Mouse (Mus musculus) fat pad, adult 2 months (tissue): ENCODE measurements around the gene Ywhah.

ENCODE experiments used
- DNase-seq: peaks from one replicate; pipeline ENCODE4 v3.0.0-alpha.2; 2011; ENCODE audit warnings: low read depth, low spot score; ENCODE audit errors: extremely low read depth

The Ywhah gene

DNA sequence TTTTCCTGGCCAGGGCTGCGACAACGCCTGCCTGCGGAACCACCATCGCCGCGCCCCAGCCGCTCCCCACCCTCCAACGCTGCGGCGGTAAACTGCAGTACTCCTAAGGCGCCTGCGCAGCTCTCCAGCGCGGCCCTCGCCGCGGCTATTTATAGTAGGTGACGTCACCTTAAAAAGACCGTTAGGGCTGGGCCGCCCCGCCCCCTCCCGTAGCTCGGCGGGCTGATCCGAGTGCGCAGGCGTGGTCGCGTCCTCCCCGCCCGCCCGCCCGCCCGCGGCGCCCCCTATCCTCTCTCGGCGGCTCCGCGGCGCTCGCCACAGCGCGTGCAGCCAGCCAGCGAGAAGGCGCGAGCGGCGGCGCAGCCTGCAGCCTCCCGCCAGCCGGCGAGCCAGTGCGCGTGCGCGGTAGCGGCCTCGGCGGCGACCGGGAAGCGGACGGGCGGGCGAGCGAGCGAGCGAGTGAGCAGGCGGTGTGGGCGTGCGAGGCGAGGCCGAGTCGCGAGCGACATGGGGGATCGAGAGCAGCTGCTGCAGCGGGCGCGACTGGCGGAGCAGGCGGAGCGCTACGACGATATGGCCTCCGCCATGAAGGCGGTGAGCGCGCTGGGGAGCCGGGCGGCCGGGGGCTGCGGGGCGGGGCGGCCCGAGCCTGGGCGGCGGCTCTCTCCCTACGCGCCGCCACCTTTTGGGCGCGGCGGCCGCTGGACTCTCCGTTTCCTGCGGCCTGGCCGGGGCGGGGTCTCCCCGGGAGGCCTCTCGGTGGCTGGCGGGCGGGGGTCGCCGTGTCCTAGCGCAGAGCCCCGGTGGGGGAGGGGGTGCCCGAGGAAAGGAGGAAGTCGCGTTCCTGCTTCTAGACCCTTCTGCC lies at the start of gene Ywhah:
Ywhah (plus strand) TSS at position 256 of the 865 bp plus-strand sequence.
- no peak for DNase-seq

DNA sequence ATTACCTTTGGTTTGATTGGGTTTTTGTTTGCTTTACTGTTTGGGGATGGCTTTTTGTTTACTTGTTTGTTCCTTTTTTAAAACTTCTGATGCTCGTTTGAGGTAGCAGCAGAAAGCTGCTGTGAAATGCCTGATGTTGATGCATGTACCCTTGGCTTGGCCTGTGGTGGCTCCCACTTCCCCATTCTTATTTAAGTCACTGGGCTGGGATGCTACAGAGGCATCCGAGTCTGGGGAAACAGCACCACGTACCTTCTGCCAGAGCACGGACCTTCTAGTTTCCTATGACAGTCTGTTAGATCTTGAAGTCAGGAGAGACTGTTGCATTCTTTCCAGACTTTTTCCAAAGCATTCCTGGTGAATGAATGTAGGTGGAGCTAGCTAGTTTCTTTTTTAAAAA lies 42.1 kb upstream of the Ywhah start:
- no peak for DNase-seq

DNA sequence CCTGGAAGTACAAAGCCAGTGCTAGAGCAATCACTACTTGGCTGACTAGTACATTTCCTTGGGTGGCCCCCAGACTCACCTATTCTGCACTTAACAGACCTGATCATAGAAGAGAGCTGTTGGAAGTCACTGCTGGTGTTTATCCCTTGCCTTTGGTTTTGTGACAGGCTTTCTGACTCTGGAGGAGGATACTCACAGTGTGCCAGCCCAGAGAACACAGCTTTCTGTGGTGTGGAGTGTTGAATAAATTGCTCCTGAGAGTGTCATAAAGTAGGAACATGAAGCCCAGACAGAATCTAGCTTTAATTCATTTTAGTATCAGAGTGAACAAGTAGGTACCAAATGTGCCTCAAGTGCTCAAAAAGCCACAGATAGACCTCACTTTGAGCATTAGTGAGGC lies 41.4 kb upstream of the Ywhah start:
- no peak for DNase-seq

DNA sequence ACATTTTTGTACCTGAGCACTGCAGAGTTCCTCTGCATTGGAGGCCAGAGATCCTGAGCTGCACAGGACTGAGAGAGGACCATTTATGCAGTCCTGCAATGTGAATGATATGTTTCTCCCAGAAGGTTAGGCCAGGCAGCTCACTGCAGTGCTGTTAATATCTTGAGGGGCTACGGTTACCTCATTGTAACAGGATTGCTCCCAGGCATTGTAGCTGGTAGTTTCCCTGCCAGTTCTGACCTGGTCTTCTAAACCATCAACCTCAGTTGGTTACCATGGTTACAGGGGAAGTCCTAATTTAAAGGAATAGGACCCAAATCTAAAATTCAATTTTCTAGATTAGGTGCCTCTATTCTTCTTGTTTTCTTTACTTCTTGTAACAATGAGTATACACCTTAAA lies 33.2 kb upstream of the Ywhah start:
- no peak for DNase-seq

DNA sequence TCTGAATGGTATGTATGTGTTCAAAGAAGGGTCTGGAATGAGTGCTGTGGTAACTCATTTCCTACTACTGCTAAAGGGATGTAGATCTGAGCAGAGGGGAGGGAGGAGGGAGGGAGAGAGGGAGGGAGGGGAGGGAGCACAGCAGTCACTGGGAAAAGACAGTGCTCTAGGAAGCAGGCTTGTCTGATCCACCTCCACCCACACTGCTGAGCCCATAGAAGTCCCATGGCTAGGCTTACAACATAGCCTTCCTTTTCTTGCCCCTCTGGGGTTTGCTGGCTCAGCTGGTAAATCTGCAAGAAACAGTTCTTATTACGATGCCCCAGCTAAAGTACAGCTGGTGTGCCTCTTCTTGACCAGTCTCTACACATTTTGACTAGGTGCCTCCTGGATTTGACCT lies 30.7 kb upstream of the Ywhah start:
- no peak for DNase-seq

DNA sequence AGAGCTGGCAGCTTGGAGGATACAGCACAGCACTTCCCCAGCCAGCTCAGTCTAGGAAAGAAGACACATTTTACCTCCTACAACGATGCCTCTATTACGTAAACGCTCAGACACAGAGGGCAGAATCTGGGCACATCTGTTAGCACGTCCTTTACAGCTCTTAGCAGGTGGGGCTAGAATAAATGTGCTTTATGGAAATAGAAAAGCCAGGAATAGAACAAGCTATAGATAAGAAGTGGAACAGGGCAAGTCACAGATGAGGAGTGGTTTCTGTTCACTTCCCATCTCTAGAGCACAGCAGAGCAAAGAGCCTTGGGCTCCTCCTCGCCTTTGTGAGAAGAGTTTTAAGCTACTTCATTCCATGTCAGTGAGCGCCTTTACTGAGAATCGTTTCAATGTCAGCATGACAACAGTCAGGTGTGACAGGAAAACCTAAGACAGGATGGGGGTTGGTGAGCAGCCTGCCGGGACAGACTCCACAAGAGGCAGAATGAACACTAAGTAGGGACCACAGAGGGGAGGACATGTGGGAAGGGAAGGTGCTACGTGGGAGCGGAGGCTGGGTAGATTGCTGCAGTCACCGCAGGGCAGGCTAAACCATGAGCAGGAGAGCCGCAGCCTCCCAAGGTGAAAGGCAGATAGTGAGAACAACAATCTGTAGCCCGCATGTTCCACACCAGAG lies 28.5 kb upstream of the Ywhah start:
- DNase-seq: no peak

DNA sequence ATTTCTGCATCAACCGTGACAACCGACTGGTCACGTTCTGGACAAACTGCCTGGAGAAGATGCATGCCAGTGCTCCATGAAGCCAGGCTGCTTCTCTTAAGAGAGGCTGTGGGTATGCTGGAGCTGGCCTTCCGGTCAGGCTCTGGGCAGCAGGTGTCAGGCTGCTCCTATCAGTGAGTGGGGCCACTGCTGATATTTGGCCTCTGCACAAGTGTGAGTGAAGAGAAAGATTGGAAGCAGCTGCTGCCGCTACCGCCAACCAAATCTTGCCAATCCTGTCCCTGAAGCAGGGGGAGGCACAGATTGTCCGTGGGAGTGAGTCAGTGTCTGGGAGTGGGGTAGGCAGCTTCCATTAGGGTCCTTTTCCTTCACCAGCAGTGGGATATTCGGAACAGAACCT lies 27.5 kb upstream of the Ywhah start:
- no peak for DNase-seq

DNA sequence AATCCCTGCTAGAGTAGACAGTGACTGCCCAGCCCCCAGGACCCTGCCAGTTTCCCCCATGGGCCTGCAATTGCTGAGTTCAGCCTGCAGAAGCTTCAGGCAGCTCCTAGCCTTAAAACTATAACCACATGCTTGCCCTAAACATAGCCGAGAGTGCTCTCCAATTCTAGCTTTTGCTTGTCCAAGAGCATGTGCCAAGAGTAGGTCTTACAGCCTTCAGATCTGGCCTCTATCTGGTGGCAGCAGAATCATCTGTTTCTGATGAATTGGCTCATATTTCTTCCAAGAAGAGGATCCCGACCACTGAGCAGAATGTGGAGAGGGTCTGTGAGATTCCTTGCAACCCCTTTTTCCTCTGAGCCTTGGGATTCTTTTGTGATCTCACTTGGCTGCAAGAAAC lies 24.1 kb upstream of the Ywhah start:
- no peak for DNase-seq

DNA sequence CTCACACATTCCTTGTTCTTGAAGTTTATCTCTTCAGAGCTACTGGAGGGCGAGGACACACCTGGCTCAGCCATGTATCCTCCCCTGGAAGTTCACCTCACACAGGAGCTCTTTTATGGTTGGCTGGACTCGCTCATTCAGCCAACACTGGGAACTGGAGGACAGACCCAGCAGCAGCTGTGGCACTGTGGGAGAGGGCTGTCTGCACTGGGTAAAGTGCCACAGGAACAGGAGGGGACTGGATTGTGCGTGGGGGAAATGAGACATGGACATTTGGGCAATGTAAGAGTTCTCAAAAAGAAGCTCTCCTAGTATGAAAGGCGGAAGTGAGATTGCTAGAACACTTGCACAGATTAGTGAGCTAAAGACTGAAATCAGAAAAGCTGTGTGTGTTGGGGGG lies 22.9 kb upstream of the Ywhah start:
- DNase-seq: no peak

DNA sequence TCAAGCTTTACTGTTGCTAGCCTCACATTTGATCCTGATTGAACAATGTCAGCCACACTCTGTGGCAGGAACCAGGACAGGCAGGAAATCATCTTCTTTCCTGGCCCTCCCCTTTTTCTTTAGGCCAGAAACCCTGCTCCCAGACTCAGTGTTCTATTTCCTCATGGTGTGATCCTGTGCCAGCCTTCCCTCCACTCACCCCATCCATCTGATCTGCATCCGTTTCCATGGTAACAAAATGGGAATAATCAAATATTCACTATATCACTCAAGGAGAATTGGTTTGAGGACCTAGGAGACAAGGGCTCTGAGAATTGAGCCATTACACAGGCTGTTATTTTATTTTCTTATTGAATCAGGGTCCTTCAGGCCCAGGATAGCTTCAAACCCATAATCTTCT lies 22.1 kb upstream of the Ywhah start:
- no peak for DNase-seq

DNA sequence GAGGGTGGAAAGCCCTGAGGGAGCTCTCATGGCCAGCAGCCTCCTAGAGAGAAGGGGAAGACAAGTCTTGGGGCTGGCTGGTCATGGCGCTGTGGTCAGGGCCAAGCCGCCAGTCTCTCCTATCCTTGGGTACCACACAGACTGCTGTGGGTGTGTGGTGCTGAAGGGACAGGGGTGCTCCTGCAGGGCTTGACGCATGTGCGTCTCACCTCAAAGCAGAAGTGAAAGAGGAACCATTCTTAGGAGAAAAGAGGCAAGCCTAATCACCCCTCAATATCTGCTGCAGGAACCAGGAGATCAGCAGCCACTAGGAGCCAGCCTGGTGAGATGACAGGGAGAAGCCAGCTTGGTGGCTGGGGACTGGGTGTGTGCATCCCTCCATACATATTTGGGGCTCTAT lies 20.9 kb upstream of the Ywhah start:
- no peak for DNase-seq

DNA sequence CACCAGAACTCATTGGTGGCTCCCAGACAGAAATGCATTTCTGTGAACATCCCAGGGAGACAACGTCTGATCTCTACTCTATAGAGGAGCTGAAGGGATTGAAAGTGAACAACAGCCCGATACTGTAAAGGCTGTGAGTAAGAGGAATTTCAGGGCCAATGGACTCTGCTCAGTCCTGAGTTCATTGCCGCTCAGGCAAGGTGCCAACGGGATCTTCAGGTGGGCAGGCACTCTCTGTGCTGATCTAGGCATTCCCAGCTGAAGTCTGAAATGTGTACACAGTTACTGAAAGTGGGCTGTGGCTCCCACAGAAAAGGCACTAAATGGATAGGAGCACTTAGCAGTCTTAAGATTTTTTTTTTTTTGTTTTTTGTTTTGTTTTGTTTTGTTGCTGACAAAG lies 19.8 kb upstream of the Ywhah start:
- DNase-seq: no peak

DNA sequence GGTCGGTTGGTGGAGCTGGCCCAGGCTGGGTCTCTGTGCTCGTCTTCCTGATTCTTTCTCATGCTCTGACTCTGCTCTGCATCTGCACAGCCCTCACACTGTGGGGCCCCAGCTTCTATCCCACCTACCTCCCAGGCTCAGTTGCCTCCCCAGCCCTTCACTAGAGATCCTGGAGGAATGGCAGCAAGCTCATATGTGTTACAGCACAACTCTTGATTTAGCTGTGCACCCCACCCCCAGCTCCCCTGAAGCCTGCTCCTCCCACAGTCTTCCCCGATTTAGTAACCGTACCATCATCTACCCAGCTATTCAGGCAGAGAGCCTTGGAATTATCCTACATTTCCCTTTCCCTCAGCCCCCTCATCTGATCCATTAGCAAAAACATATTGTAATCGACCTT lies 17.5 kb upstream of the Ywhah start:
- DNase-seq: no peak

DNA sequence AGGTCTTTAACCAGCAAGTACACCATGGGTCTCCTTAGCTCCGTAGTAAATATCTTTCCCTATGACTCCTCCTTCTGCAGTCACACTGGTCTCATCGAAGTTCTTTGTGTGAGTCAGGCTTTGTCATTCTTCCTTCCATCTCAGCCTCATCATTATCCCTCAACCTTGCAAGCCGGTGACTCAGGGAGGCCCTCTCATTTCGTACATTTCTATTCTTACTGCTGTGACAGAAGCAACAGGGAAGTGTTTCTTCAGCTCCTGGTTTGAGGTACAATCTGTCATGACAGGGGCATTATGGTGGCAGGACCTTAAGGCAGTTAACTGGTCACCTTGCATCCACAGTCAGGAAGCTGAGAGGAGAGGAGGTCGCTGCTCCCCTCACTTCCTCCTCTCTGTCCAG lies 15.8 kb upstream of the Ywhah start:
- DNase-seq: no peak

DNA sequence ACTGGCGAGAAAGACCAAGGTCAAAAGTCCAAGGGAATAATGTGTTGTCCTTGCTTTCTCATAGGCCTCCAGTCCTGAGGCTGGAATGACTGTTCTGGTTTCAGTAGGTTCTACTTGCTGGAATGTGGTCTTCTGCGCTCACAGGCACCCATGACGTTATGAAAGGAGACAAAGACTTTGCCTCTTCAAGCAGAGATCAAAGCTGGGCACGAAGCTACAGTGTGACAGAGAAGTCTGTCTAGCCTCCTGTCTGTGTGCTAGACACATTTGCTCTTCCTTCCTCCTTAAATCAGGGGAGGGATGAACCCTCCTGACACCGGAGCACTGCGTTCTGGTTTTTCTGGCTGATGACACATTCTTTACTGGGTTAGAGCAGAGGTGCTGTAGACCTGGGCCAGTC lies 15.1 kb upstream of the Ywhah start:
- no peak for DNase-seq

DNA sequence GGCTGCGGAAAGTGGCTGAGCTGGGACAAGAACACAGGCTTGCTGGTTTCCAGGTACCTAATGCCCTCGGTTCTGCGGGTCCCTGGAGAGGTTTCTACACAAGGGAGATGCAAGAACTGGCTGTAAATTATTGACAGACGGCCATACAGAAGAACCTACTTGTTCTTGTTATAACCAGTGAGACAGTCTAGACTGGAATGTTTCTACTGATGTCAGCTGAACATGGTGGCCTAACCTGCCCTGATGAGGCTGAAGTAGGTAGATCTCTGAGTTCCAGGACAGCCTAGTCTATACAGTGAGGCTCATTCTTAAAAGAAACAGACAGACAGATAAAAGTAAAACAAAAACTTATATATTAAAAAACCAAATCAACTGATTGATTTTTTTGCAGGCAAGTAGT lies 14.5 kb upstream of the Ywhah start:
- DNase-seq: no peak

DNA sequence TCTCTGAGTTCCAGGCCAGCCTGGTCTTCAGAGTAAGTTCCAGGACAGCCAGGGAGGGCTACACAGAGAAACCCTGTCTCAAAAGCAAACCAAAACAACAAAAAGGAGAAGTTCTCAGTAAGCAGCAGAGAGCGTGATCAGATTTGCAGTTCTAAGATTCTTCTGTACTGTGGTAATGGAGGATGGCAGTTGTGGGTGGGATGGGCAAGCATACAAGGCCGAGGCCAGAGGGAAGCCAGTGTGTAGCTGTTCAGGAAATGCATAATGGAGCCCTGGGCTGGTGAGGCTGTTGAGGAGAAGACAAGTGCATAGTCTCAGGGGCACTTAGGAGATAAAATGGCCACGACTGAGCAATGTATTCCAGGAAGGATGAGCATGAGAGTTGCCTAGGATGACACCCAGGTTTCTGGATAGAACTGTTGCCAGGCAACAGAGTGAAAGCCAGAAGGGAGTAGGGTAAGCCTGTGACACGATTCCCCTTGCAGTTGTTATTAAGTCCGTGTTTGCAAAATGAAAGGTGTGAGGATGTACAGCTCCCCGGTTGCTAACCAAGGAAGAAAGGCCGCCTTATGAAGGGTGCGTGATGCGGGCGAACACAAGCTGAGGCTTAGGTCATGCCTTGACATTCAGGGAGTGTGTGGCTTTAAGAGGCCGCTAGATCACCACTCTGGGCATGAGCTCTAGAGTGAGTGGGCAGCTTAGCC lies 13.0 kb upstream of the Ywhah start:
- DNase-seq: no peak

DNA sequence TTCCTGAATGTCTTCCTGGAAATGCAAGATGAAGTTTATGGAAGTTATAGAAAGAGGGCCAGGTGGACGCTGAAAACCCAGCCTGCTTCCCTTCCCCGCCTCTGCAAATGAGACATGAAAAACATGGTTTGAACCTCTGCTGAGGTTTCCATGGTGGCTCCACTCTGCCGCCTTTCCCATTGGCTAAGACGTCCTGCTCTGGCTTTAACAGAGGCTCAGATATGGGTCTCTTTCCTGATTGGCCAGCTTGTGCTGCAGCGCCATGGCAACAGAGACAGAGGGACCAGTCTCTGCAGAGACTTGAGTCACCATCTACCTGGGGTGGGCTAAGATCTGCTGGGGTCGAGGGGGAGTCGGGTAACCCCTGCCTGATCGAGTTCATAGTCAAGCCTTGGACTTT lies 11.9 kb upstream of the Ywhah start:
- DNase-seq: no peak

DNA sequence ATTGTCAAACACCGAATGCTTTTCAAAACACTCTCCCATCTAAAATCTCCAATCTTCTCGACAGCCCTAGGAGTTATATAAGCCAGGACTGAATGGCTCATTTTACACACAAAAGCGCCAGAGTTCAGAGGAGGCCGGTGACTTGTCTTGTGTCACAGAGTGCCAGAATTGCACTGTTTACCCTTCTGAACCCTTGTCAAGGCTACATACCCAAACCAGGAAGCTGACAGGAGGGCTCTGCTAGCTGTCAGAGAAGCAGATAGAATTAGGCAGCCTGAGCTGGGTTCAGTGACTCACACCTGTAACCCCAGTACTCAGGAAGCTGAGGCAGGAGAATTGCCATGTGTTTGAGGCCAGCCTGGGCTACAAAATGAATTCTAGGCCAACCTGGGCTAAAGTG lies 11.2 kb upstream of the Ywhah start:
- DNase-seq: no peak

DNA sequence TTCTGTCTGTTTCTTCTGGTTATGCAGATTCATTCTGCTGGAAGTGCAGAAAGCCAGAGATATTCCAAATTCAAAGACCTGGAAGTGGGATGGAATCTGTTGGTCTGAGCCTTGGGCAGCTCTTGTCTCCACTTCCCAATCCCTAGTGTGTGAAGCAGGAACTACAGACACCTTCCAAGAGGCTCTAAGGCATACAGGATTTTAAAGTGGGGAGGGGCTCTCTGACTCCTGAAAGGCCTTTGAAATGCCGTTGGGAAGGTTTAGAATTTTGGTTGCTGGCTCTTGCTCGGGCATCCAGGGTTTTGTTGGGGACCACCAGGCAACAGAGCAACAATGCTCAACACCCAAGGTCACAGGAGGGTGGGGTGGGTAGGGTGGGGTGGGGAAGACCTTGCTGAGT lies 9.3 kb upstream of the Ywhah start:
- DNase-seq: no peak

DNA sequence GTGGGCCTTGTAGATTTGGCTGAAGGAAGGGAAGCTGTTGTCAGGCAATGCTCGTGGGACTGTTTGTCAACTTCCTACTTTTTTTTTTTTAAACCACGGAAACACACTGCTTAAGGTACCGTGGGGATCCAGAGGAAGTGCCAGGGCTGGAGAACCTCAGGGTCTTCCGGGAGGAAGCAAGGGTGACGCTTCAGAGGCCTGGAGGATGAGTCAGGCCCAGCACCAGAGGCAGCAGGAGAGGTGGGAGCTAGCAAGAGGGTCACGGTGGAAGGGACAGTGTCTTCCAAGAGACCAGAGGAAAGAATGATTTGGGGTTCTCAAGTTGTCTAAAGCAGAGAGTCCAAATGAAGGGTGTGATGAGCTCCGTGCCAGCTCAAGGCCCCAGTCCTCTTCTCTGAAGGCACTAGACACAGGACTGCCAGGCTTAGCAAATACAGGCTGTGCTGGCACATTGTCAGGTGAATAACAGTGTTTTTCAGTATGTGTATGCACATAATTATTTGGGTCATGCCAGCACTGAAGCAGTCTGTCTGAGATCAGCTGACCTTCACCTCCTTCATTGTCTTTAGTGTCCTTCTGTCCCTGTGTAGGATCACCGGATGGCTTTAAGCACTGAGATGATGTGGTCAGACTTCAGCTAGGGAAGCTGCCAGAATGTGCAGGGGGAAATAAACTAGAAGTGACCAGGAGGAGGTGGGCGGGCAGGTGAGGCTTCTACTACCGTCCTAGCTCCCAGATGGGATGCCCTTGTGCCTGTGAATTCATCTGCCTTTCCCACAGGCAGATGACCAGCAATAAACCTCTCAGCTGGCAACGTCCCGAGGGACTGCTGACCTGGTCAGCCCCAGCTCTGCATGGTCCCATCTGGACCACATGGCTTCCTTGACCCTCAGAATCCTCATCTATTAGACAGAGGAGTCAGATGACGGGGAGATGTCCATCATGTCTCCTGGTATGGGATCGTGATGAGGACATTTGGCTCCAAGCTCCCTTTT lies 8.5 kb upstream of the Ywhah start:
- no peak for DNase-seq
